Mouse (Mus musculus) liver, embryonic 11.5 days (tissue): Measurements from ENCODE around the gene Apoa4. TPM values are rescaled to one million over a fixed set of nuclear protein-coding genes. Genes with fewer than 3 reads are reported as not detected.

Experiments used
- ATAC-seq: fragments of 200-750 bp; cut with Nextera tagmentation; replicated peaks from 2 replicates; pipeline ENCODE4 v1.8.0; 2017; ENCODE audit warnings: moderate number of reproducible peaks, mild to moderate bottlenecking, moderate TSS enrichment, moderate library complexity; ENCODE audit not compliant: low FRiP score
- DNase-seq: peaks from one replicate; pipeline ENCODE4 v3.0.0-alpha.2; 2017; ENCODE audit warnings: low spot score
- H3K27ac ChIP-seq: fragments of 300-500 bp; sonication (generic); 2 replicates; pipeline ENCODE4 v1.5.1; 2014; ENCODE audit warnings: mild to moderate bottlenecking, low read depth, low read length, control low read depth
- H3K27me3 ChIP-seq: fragments of 300-500 bp; sonication (generic); replicated peaks from 2 replicates; pipeline ENCODE4 v1.6.1; 2014; ENCODE audit warnings: low read length, mixed read lengths; ENCODE audit not compliant: control insufficient read depth, insufficient read depth
- H3K36me3 ChIP-seq: fragments of 300-500 bp; sonication (generic); 2 replicates; pipeline ENCODE4 v1.6.1; 2014; ENCODE audit warnings: mild to moderate bottlenecking, low read length, moderate library complexity, mixed read lengths; ENCODE audit not compliant: control insufficient read depth, insufficient read depth
- H3K4me1 ChIP-seq: fragments of 300-500 bp; sonication (generic); replicated peaks from 2 replicates; pipeline ENCODE4 v1.6.1; 2014; ENCODE audit warnings: low read length, mixed read lengths; ENCODE audit not compliant: control insufficient read depth, insufficient read depth
- H3K4me2 ChIP-seq: fragments of 300-500 bp; sonication (generic); 2 replicates; pipeline ENCODE4 v1.6.1; 2014; ENCODE audit warnings: mild to moderate bottlenecking, control low read depth, moderate library complexity
- H3K4me3 ChIP-seq: fragments of 300-500 bp; sonication (generic); 2 replicates; pipeline ENCODE4 v1.5.1; 2014; ENCODE audit warnings: low read depth, low read length, control low read depth
- H3K9ac ChIP-seq: fragments of 300-500 bp; sonication (generic); 2 replicates; pipeline ENCODE4 v1.6.1; 2014; ENCODE audit warnings: low read depth, low read length, control low read depth
- H3K9me3 ChIP-seq: fragments of 300-500 bp; sonication (generic); 2 replicates; pipeline ENCODE4 v1.6.1; 2016; ENCODE audit warnings: low read length, inconsistent platforms, mixed read lengths; ENCODE audit not compliant: control insufficient read depth
- WGBS: fragments of 180-500 bp; shearing (Covaris S2); extraction: QIAGEN DNeasy Blood & Tissue Kit; methylation state at CpG from one replicate; pipeline ENCODE4 v1.1.7; 2014; 5-methylcytosine and 5-hydroxymethylcytosine counted together
- polyA plus RNA-seq: library from polyadenylated mRNA; unstranded; fragments of >200 nt; fragmentation: Nextera tagmentation; extraction: Ambion mirVana; gene quantifications from 2 replicates; pipeline ENCODE4 v1.2.1, GENCODE M21; 2014

Apoa4 gene
- polyA plus RNA-seq, 1 experiment from 2014 or later: not detected

DNA sequence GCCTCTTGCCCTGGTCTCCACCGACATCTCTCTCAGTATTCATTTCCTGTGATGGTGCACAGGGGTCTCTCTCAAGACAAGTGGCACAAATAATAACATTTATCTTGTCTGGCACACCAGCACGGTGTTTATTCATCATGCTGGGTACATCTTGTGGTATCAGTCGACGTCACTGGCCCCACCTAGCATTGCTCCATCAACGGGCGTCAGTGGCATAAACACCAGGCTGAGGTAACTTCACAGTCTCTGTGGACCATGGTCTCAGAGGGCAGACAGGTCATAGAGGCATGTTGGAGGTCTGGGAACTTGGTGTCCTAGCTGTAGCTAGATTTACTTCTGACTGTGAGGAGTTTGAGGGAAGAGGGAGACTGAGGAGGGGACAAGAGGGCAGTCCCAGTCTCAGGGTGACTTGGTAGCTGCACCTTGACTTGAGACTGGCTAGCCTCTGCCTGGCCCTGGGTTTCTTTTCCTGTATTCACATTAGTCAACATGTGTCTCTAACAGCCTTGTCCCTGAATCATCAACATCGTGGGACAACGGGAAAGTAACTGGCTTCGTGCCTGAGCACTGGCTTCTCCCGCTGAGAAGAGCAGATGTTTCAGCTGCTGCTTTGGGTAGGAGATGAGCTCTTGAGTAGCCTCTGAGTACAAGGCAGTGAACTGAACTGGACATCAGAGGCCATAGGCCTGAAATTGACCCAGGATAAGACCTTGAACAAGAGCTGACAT is 16.3 kb downstream of the Apoa4 start:
- ATAC-seq (no peak), DNase-seq (no peak)
- H3K36me3 ChIP-seq: no peaks in the 10 kb centered on the region
- no peak overlapping the region for H3K4me3 ChIP-seq
- no peaks in the 10 kb centered on the region for H3K4me1 ChIP-seq
- H3K9ac ChIP-seq: no peak overlapping the region
- H3K9me3 ChIP-seq: no peaks in the 10 kb centered on the region
- no peaks in the 10 kb centered on the region for H3K27me3 ChIP-seq
- H3K4me2 ChIP-seq: no peak overlapping the region
- 82% methylated on average over 10 of the region's 10 CpGs for WGBS
- no peak overlapping the region for H3K27ac ChIP-seq

GRCm38 (mm10) chr9:46257546-46257945 is 17.1 kb downstream of the Apoa4 start:
- Histone ChIP-seq H3K27ac (no peak overlapping the region), H3K36me3 (no peaks in the 10 kb centered on the region), H3K4me3 (no peak overlapping the region), H3K4me2 (no peak overlapping the region), H3K9ac (no peak overlapping the region), H3K9me3 (no peaks in the 10 kb centered on the region), H3K4me1 (no peaks in the 10 kb centered on the region), H3K27me3 (no peaks in the 10 kb centered on the region)
- no peak for ATAC-seq
- 72% methylated on average over 3 of the region's 3 CpGs for WGBS
- DNase-seq: no peak

DNA sequence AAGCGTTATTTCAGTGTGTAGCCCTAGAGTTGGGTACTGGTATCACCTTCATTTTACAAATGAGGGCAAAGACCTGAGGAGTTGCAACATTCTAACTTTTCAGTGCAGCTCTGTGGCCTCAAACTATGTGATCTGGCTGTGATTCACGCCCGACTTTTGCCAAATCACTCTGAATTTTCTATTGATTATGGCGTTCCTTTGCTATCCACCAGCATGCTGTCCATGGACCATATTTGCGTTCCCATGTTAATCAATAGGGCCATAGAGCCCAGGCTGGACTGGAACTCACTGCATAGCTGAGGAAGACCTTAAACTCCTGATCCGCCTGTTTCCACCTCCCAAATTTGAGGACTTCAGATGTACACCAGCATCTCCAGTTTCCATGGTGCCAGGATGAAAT is 18.6 kb downstream of the Apoa4 start:
- 85% methylated on average over 6 of the region's 6 CpGs for WGBS

DNA sequence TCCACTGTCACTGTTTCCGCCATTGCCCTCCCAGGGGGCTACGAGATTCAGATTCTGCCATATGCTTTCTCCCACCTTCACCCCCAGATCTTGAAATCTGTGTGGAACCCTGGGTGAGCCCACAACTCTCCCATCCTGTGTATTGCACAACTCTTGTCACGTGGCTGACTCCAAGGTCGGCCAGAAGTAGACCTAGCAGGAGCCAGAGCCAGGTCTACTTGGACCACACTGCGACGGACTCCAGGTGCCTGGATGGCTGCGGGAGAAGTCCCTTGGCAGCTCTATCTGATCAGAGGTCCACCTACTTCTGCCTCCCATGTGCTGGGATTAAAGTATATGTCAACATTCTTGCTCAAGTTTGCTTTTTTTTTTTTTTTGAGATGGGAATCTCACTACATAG is 20.6 kb downstream of the Apoa4 start:
- no peak for DNase-seq
- WGBS: 78% methylated on average over 7 of the region's 7 CpGs

More for the DNA sequence above, 18.6 kb downstream of the Apoa4 start:
- no peaks in the 10 kb centered on the region for H3K4me1 ChIP-seq
- DNase-seq (no peak), ATAC-seq (no peak)
- H3K36me3 ChIP-seq: no peaks in the 10 kb centered on the region
- no peak overlapping the region for H3K9ac ChIP-seq
- no peak overlapping the region for H3K4me2 ChIP-seq
- no peaks in the 10 kb centered on the region for H3K27me3 ChIP-seq
- H3K9me3 ChIP-seq: no peaks in the 10 kb centered on the region
- H3K4me3 ChIP-seq: no peak overlapping the region
- H3K27ac ChIP-seq: no peak overlapping the region

GRCm38 (mm10) chr9:46268343-46268873 is 27.9 kb downstream of the Apoa4 start, which contains the start of gene Apoa5:
Apoa5 (plus strand) TSS chr9:46268633.
- H3K9me3 ChIP-seq: no peaks in the 10 kb centered on the region
- ATAC-seq (no peak), DNase-seq (no peak)
- peaks cover 3% of the 10 kb centered on the region; the same call in 1 of the 2 replicates for H3K4me1 ChIP-seq
- H3K4me2 ChIP-seq: no peak within 1 kb of the TSS
- no peak within 1 kb of the TSS for H3K9ac ChIP-seq
- no peaks in the 10 kb centered on the region for H3K36me3 ChIP-seq
- no peak within 1 kb of the TSS for H3K27ac ChIP-seq
- H3K27me3 ChIP-seq: peaks cover 12% of the 10 kb centered on the region
- H3K4me3 ChIP-seq: no peak within 1 kb of the TSS
- WGBS: 44% methylated on average over 7 of the region's 7 CpGs

More for the DNA sequence above, 20.6 kb downstream of the Apoa4 start:
- no peak overlapping the region for H3K4me3 ChIP-seq
- no peaks in the 10 kb centered on the region for H3K9me3 ChIP-seq
- H3K4me2 ChIP-seq: no peak overlapping the region
- no peak overlapping the region for H3K9ac ChIP-seq
- H3K27me3 ChIP-seq: no peaks in the 10 kb centered on the region
- H3K36me3 ChIP-seq: no peaks in the 10 kb centered on the region
- no peak overlapping the region for H3K27ac ChIP-seq
- no peaks in the 10 kb centered on the region for H3K4me1 ChIP-seq
- no peak for ATAC-seq

DNA sequence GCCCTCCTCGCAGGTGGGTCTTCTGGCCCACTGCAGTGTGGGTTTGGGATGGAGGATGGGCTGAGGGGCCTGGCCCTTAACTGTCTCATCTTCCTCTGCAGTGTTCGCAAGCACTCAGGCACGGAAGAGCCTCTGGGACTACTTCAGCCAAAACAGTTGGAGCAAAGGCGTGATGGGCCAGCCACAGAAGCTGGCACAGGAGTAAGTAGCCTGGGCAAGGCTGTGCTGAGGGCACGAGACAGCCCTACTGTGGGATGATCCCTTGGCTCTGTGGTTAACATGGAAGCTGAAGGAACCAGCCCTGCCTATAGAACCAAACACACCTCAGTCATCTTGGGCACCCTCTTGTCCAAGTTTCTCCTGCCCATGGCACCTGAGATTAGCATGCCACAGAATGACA is 28.6 kb downstream of the Apoa4 start:
- peaks cover 12% of the 10 kb centered on the region for H3K27me3 ChIP-seq
- H3K36me3 ChIP-seq: no peaks in the 10 kb centered on the region
- H3K4me2 ChIP-seq: no peak overlapping the region
- H3K9ac ChIP-seq: no peak overlapping the region
- ATAC-seq: no peak
- peaks cover 7% of the 10 kb centered on the region for H3K4me1 ChIP-seq
- WGBS: 90% methylated on average over 5 of the region's 5 CpGs
- H3K9me3 ChIP-seq: no peaks in the 10 kb centered on the region
- no peak for DNase-seq
- H3K4me3 ChIP-seq: no peak overlapping the region
- H3K27ac ChIP-seq: no peak overlapping the region

- H3K9me3 ChIP-seq: no peaks in the 10 kb centered on the region
- no peak overlapping the region for H3K9ac ChIP-seq
- peaks cover 12% of the 10 kb centered on the region for H3K27me3 ChIP-seq
- no peak overlapping the region for H3K4me2 ChIP-seq
- H3K27ac ChIP-seq: no peak overlapping the region
- ATAC-seq: no peak
- no peak overlapping the region for H3K4me3 ChIP-seq
- H3K4me1 ChIP-seq: peaks cover 7% of the 10 kb centered on the region
- H3K36me3 ChIP-seq: peaks cover 8% of the 10 kb centered on the region
- WGBS: 83% methylated on average over 4 of the region's 4 CpGs
- no peak for DNase-seq
Measured at GRCm38 (mm10) chr9:46270782-46271181, 30.3 kb downstream of the Apoa4 start.

DNA sequence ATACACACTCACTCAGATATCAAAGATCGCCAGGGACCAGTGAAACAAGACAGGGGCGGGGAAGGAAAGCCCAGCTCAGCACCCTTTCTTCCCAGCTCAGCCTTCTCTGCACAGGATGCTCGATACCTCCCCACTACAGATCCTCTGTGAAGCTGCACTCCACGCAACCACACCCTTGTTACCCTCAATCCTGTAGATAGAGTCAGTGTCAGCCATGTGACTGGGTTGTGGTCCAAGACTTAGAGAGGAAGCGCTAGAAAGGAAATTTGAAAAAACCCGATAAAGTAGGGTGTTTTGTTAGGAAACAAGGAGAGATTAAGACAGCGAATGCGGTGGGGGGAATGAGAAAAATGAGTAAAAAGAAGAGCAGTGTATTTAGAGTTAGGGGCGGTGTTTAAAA is 31.6 kb downstream of the Apoa4 start:
- ATAC-seq (no peak), DNase-seq (no peak)
- H3K27ac ChIP-seq: peak overlapping the region; percentile 48; the same call in 1 of the 2 replicates
- H3K4me2 ChIP-seq: peak overlapping the region; percentile 76
- H3K27me3 ChIP-seq: peaks cover 12% of the 10 kb centered on the region
- peak overlapping the region; percentile 93 for H3K4me3 ChIP-seq
- H3K36me3 ChIP-seq: peaks cover 19% of the 10 kb centered on the region
- no peaks in the 10 kb centered on the region for H3K9me3 ChIP-seq
- WGBS: 51% methylated on average over 9 of the region's 9 CpGs
- peaks cover 7% of the 10 kb centered on the region for H3K4me1 ChIP-seq
- peak overlapping the region; percentile 15 for H3K9ac ChIP-seq
